Comparison of ENCODE assay signal across 8 mouse cellular contexts in the genomic region with DNA sequence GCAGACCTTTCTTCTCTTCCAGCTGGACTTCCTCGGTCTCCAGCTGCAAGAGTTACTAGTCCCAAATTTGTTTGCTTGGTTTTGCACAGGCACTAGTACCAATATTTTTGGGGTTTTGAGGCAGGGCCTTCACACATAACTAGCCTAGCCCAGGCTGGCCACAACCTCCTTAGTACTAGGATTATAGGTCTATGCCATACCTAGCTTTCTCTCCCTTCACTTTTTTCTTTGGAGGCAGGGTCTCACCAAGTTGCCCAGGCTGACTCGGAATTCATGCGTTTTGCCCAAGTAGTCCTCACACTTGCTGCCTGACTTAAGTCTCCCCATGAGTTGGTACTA. TPM values are rescaled to one million over a fixed set of nuclear protein-coding genes. Genes with fewer than 3 reads are reported as not detected.
DNase-seq lines count a peak whose midpoint lies in the region; ATAC-seq and TF ChIP-seq lines count a peak whose summit lies in the region.

No protein-coding gene starts in this region.

- TF ChIP-seq CTCF in layer of hippocampus, adult 2 months (conservative IDR thresholded peaks at IDR 0.05), result no peak
- no peak for TF ChIP-seq CTCF in lung, adult 2 months (IDR thresholded peaks at IDR 0.05; ENCODE audit: insufficient read depth, low read length)

- no peak for DNase-seq in layer of hippocampus, adult 2 months (ENCODE audit: low spot score in 2 of 2)
- DNase-seq in layer of hippocampus, adult 18-20 months (ENCODE audit: low spot score in 2 of 2), result no peak
- no peak for DNase-seq in embryonic facial prominence, embryonic 11.5 days (ENCODE audit: low spot score)
- no peak for DNase-seq in intestine, embryonic 14.5 days (ENCODE audit: low spot score)
- no peak for DNase-seq in frontal cortex, postnatal 36 days (ENCODE audit: low spot score in 2 of 2)
- no peak for DNase-seq in lung, adult 2 months
- no peak for DNase-seq in layer of hippocampus, postnatal 14 days (ENCODE audit: low spot score in 2 of 2)

- peaks cover 5% of the 10 kb centered on the region for H3K4me1 ChIP-seq in embryonic facial prominence, embryonic 11.5 days (ENCODE audit: control insufficient read depth, insufficient read depth, low read length)
- peaks cover 28% of the 10 kb centered on the region for H3K4me1 ChIP-seq in intestine, embryonic 14.5 days (replicated peaks; ENCODE audit: control insufficient read depth, insufficient read depth, low read length)
- peaks cover 36% of the 10 kb centered on the region for H3K4me1 ChIP-seq in neural tube, embryonic 13.5 days (replicated peaks)
- peaks cover 20% of the 10 kb centered on the region for H3K4me1 ChIP-seq in lung, adult 2 months (ENCODE audit: control insufficient read depth, insufficient read depth, low read length)

- H3K4me2 ChIP-seq in embryonic facial prominence, embryonic 11.5 days (ENCODE audit: low read depth, low read length), result peak overlapping the region; percentile 81
- H3K4me2 ChIP-seq in intestine, embryonic 14.5 days (ENCODE audit: low read length), result peak overlapping the region; percentile 76
- H3K4me2 ChIP-seq in neural tube, embryonic 13.5 days, result peak overlapping the region; percentile 87

- no peak for TF ChIP-seq POLR2A in lung, adult 2 months (IDR thresholded peaks at IDR 0.05; ENCODE audit: borderline replicate concordance, extremely low read depth, low read depth, low read length)

- WGBS in embryonic facial prominence, embryonic 11.5 days, result 38% methylated on average over 3 of the region's 3 CpGs
- WGBS in intestine, embryonic 14.5 days, result 31% methylated on average over 3 of the region's 3 CpGs
- WGBS in neural tube, embryonic 13.5 days, result 37% methylated on average over 3 of the region's 3 CpGs
- WGBS in lung, adult 2 months, result 30% methylated on average over 3 of the region's 3 CpGs

- H3K27ac ChIP-seq in layer of hippocampus, adult 2 months, result peak overlapping the region; percentile 93
- H3K27ac ChIP-seq in embryonic facial prominence, embryonic 11.5 days (replicated peaks; ENCODE audit: low read depth, low read length), result no peak overlapping the region
- no peak overlapping the region for H3K27ac ChIP-seq in intestine, embryonic 14.5 days (ENCODE audit: low read depth)
- peak overlapping the region; percentile 75 for H3K27ac ChIP-seq in neural tube, embryonic 13.5 days (replicated peaks)

- H3K4me3 ChIP-seq in layer of hippocampus, adult 2 months, result peak overlapping the region; percentile 66
- H3K4me3 ChIP-seq in embryonic facial prominence, embryonic 11.5 days (ENCODE audit: low read depth, low read length), result peak overlapping the region; percentile 75
- peak overlapping the region; percentile 89 for H3K4me3 ChIP-seq in intestine, embryonic 14.5 days (ENCODE audit: low read depth, low read length)
- H3K4me3 ChIP-seq in neural tube, embryonic 13.5 days, result peak overlapping the region; percentile 79
- H3K4me3 ChIP-seq in lung, adult 2 months (replicated peaks; ENCODE audit: extremely low read depth, low read depth, low read length), result no peak overlapping the region

- H3K9ac ChIP-seq in embryonic facial prominence, embryonic 11.5 days (replicated peaks; ENCODE audit: low read length), result peak overlapping the region; percentile 3; the same call in 1 of the 2 replicates
- H3K9ac ChIP-seq in intestine, embryonic 14.5 days (ENCODE audit: low read length), result peak overlapping the region; percentile 75; the same call in 1 of the 2 replicates
- peak overlapping the region; percentile 85 for H3K9ac ChIP-seq in neural tube, embryonic 13.5 days

- H3K36me3 ChIP-seq in embryonic facial prominence, embryonic 11.5 days (replicated peaks; ENCODE audit: control insufficient read depth, insufficient read depth, low read depth, low read length), result no peaks in the 10 kb centered on the region
- 0 out of 2 replicates have a peak, but pooled peaks cover 5% of the 10 kb centered on the region for H3K36me3 ChIP-seq in intestine, embryonic 14.5 days (ENCODE audit: control insufficient read depth, insufficient read depth, low read length)
- no peaks in the 10 kb centered on the region for H3K36me3 ChIP-seq in neural tube, embryonic 13.5 days

- no peaks in the 10 kb centered on the region for H3K27me3 ChIP-seq in embryonic facial prominence, embryonic 11.5 days (ENCODE audit: control insufficient read depth, insufficient read depth, low read length)
- no peaks in the 10 kb centered on the region for H3K27me3 ChIP-seq in intestine, embryonic 14.5 days (replicated peaks; ENCODE audit: control insufficient read depth, insufficient read depth, low read length)
- H3K27me3 ChIP-seq in neural tube, embryonic 13.5 days, result no peaks in the 10 kb centered on the region

- H3K9me3 ChIP-seq in embryonic facial prominence, embryonic 11.5 days (replicated peaks; ENCODE audit: control insufficient read depth, low read length), result no peaks in the 10 kb centered on the region
- no peaks in the 10 kb centered on the region for H3K9me3 ChIP-seq in intestine, embryonic 14.5 days (ENCODE audit: control insufficient read depth, low read length)
- H3K9me3 ChIP-seq in neural tube, embryonic 13.5 days, result no peaks in the 10 kb centered on the region

- peak; percentile 25; the same call in 1 of the 2 replicates for ATAC-seq in embryonic facial prominence, embryonic 11.5 days (replicated peaks; ENCODE audit: insufficient number of reproducible peaks, low FRiP score, low TSS enrichment, low read depth)
- peak; percentile 28 for ATAC-seq in intestine, embryonic 14.5 days (replicated peaks; ENCODE audit: low FRiP score, low TSS enrichment, low read depth)
- peak; percentile 40 for ATAC-seq in neural tube, embryonic 13.5 days (ENCODE audit: low read depth)

RNA-seq across cellular contexts. Expression of a gene that starts 0.3 kb away (rescaled TPM):
- total RNA-seq in layer of hippocampus, adult 2 months (2021), result 1 to 10 TPM; 7.8 to 8.0 TPM
- 1 to 10 TPM; 7.3 to 9.7 TPM for total RNA-seq in layer of hippocampus, adult 18-20 months (2021)
- polyA plus RNA-seq in embryonic facial prominence, embryonic 11.5 days (2014; fragmentation: Nextera tagmentation; extraction: Ambion mirVana), result 31.7 and 34.8 TPM in 2 replicates
- 22.8 and 24.8 TPM in 2 replicates for polyA plus RNA-seq in intestine, embryonic 14.5 days (2014; fragmentation: Nextera tagmentation; extraction: Ambion mirVana)
- polyA plus RNA-seq in neural tube, embryonic 13.5 days (2015; fragmentation: Nextera tagmentation; extraction: Ambion mirVana), result 48.1 and 52.1 TPM in 2 replicates
- 41.1 and 42.1 TPM in 2 replicates for polyA plus RNA-seq in lung, adult 2 months (2012; rRNA removed)
- total RNA-seq in layer of hippocampus, postnatal 14 days (2021), result 1 to 10 TPM; 8.2 to 9.5 TPM

RNA-seq across cellular contexts. Expression of a gene that starts 16.0 kb away (rescaled TPM):
- 1 to 10 TPM; 2.8 to 2.9 TPM for total RNA-seq in layer of hippocampus, adult 2 months (2021)
- 1 to 10 TPM; 2.1 to 2.4 TPM for total RNA-seq in layer of hippocampus, adult 18-20 months (2021)
- polyA plus RNA-seq in embryonic facial prominence, embryonic 11.5 days (2014; fragmentation: Nextera tagmentation; extraction: Ambion mirVana), result 0.36 and 0.72 TPM in 2 replicates
- polyA plus RNA-seq in intestine, embryonic 14.5 days (2014; fragmentation: Nextera tagmentation; extraction: Ambion mirVana), result 1.8 and 2.0 TPM in 2 replicates
- polyA plus RNA-seq in neural tube, embryonic 13.5 days (2015; fragmentation: Nextera tagmentation; extraction: Ambion mirVana), result 0.99 and 1.1 TPM in 2 replicates
- polyA plus RNA-seq in lung, adult 2 months (2012; rRNA removed), result 34.5 and 40.5 TPM in 2 replicates
- total RNA-seq in layer of hippocampus, postnatal 14 days (2021), result 1 to 10 TPM; 3.2 to 3.7 TPM

Comparison
In these comparisons a context has a peak if more than half of its experiments do, and no peak if none do; other contexts are left out.
1. H3K27ac ChIP-seq: peak in layer of hippocampus, adult 2 months (single experiment) and neural tube, embryonic 13.5 days (single experiment); none in embryonic facial prominence, embryonic 11.5 days (single experiment) and intestine, embryonic 14.5 days (single experiment).
2. H3K9ac ChIP-seq: peak in every context shown above with its lines; median percentile 85 in neural tube, embryonic 13.5 days; 75 in intestine, embryonic 14.5 days; 3 in embryonic facial prominence, embryonic 11.5 days.
3. RNA of a gene that starts 16.0 kb away (polyA plus RNA-seq): 34.5 to 40.5 TPM in lung, adult 2 months; 1.8 to 2.0 TPM in intestine, embryonic 14.5 days, 0.99 to 1.1 TPM in neural tube, embryonic 13.5 days and 0.36 to 0.72 TPM in embryonic facial prominence, embryonic 11.5 days; every median in the first group is over 10 times any median in the second.
4. Peak in every context shown above with its lines, with median percentiles within 50 percentile points of each other: ATAC-seq and H3K4me2 ChIP-seq.